Mouse (Mus musculus): ENCODE data around the gene Atf4.

Atf4 gene

GRCm38 (mm10) chr15:80250586-80250985 lies 4.4 kb upstream of the Atf4 start:
- no peak for DNase-seq

DNA sequence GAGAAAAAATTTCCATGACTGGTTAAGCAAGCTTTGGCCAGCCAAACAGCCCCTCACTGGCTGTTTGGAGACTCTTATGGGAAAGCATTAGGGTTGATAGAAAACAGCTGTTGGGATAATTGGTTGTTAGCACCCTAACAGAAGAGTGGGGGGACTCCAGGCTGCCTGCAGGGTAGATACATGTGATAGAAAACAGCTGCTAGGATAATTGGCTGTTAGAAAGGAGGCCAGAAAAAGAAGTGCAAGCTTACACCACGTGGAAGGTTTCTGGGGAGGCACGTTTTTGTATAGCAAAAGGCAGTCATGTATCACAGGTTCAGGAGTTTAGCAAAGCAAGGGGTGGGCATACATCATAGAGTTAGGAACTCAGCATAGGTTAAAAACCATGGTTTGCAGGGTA lies 1.5 kb upstream of the Atf4 start:
- no peak for DNase-seq

GRCm38 (mm10) chr15:80254207-80254606 lies 777 bp upstream of the Atf4 start:
- no peak for DNase-seq

DNA sequence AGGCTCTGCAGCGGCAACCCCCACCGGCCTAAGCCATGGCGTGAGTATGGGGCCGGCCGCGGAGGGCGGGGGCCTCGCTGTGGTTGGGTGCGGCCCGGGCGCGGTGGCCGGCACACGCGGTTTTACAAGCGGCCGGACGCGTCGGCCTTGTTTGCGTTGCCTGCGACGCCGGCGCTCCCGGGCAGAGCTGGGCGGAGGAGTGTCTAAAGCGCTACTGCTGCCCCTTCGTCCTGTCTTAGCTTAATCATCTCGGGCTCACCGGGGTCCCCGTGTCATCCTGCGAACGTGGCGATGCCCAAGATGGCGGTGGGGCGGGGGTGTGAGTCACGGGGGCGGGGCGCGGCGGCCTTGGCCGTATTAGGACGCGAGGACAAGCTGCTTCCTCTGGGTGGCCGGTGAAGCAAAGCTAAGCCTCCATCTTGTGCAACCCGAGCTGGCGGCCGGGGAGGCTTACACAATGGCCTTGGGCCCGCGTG lies 700 bp downstream of the Atf4 start:
- DNase-seq = peak; percentile 64

- no peak for DNase-seq
Measured at GRCm38 (mm10) chr15:80256242-80256641, 1.3 kb downstream of the Atf4 start.

DNA sequence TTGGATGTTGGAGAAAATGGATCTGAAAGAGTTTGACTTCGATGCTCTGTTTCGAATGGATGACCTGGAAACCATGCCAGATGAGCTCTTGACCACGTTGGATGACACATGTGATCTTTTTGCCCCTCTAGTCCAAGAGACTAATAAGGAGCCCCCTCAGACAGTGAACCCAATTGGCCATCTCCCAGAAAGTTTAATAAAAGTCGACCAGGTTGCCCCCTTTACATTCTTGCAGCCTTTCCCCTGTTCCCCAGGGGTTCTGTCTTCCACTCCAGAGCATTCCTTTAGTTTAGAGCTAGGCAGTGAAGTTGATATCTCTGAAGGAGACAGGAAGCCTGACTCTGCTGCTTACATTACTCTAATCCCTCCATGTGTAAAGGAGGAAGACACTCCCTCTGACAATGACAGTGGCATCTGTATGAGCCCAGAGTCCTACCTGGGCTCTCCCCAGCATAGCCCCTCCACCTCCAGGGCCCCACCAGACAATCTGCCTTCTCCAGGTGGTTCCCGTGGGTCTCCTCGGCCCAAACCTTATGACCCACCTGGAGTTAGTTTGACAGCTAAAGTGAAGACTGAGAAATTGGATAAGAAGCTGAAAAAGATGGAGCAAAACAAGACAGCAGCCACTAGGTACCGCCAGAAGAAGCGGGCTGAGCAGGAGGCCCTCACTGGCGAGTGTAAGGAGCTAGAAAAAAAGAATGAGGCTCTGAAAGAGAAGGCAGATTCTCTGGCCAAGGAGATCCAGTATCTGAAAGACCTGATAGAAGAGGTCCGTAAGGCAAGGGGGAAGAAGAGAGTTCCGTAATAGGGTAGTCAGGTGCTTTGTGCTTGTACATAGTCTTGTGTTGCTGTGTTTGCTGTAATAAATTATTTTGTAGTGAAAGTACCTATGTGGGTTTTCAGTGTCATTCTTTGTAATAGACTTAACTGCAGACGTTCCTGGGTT lies 1.9 kb downstream of the Atf4 start:
- DNase-seq = no peak

DNA sequence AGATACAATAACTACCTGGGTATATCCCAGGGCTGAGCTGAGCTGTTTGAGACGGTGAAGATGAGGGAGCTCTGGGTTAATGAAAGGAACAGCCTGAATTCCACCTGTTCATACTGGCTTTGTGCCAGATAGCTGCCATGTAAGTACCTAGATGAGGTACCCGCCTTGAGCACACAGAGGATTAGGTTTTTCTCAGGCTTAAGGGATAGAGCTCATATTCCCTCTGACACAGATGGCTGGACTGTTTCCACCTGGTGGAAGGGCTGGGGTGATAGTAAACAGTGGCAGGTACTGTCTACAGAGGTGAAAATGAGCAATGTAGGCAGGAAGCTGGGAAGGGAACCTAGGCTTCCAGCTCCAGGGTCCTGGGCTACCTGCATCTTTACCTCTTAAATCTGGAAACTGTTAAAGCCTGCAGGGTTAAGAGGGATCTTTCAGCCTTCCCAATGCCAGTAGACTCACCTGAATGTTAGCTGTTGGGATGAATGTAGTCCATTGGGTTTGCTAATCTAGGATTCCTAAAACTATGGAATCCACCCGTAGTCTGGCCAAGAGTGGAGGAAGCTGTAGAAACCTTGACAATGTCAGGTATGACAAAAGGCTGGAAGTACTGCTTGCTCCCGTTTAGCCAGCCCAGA lies 2.7 kb downstream of the Atf4 start:
- DNase-seq = no peak

- no peak for DNase-seq
Measured at GRCm38 (mm10) chr15:80258240-80259170, 3.5 kb downstream of the Atf4 start.

DNA sequence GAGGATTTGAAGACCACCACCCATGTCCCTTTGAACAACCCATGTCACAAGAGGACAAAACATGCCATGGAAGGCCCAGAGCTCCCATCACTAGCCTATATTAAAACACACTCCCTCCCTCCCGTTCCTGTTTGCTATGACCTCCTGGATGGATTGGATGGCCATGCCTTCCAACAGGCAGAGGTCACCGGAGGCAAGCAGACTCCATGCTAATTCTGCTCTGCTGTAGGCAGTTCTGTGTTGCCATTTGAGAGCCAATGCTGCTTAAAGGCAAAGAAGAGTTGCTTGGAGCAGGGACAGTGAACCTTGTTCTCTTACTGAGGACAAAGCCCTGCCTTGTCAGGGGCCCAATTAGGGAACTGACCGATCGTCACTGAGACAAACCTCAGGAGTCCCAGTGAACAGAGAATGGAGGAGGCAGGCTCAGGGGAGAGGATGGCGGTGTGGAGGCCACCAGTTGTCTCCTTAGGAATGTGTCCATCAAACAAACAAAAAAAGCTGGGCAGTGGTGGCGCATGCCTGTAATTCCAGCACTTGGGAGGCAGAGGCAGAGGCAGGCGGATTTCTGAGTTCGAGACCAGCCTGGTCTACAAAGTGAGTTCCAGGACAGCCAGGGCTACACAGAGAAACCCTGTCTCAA lies 4.5 kb downstream of the Atf4 start:
- no peak for DNase-seq

GRCm38 (mm10) chr15:80260677-80261076 lies 5.7 kb downstream of the Atf4 start:
- DNase-seq = peak; percentile 85

DNA sequence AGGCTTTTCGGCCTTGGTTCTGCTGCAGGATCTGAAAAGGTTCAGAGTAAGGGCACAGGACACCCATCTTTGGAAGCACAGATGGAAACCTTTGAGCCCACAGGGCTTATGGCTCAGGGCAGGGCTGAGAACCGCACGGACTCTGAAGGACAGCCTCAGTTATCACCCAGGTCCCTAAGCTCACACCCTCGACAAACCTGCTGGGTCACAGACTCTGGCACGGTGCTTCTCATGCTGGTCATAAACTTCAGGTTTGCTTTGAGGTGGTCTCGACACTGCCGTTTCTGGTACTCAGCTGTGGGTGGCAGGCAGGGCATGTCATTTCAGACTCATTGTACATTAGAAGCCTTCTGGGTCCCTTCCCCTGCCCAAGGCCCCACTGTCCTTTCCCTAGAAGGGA lies 6.1 kb downstream of the Atf4 start:
- no peak for DNase-seq

GRCm38 (mm10) chr15:80263610-80264575 lies 8.9 kb downstream of the Atf4 start, which contains the start of gene Rps19bp1:
TSS of gene Rps19bp1 (minus strand) at chr15:80264315.
- DNase-seq = peak; percentile 82

- DNase-seq = peak; percentile 80
Measured at GRCm38 (mm10) chr15:80266281-80266680, 11.3 kb downstream of the Atf4 start.

- no peak for DNase-seq
Measured at GRCm38 (mm10) chr15:80271858-80272396, 16.9 kb downstream of the Atf4 start.

GRCm38 (mm10) chr15:80277107-80277506 lies 22.1 kb downstream of the Atf4 start:
- no peak for DNase-seq

DNA sequence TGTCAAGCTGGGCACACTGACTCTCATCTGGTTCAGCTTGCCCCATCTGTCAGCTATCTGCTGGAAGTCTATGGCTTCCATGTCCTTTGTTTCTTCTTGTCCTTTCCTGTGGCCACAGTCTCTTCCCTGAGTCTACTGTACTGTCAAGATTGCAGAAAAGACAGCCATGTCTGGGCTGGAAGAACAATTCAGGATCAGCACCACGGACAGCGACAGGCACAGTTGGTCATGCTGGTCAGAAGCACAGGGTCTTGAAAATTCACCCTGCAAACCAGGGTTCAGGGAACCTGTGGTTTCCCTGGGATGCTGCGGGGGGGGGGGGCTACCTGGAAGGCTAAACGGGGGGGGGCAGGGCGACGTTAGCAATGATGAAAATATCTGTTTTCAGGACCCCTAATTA lies 22.6 kb downstream of the Atf4 start:
- no peak for DNase-seq

DNA sequence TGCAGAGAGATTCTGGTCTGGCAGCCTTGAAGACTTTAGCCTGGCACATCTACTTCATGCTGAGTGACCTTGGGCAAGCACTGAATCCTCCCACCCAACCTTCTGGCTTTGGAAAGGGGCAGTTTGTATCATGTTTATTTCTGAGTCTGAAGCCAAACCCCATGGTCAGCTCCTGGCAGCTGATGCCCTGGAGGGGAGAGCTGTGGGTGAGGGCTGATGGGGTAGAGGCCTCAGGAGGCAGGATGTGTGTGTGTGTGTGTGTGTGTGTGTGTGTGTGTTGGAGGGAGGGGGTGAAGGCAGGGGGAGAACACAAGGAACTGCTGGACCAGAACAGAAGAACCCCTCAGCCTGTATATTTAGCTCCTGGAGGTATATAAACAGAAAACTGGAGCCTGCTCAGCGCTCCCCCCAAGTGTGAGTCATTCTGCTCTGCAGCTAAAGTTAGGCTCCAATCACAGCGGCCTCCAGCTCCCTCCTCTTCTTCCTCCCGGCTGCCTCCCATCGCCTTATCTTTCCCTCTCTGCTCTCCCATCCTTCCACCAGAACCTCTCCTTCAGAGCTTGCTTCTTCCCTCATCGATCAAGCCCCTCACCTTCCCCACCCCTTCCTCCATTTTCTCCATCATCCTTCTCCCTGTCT lies 23.3 kb downstream of the Atf4 start:
- peak; percentile 61 for DNase-seq

- DNase-seq = no peak
Measured at GRCm38 (mm10) chr15:80279053-80279452, 24.1 kb downstream of the Atf4 start.

GRCm38 (mm10) chr15:80280646-80281045 lies 25.7 kb downstream of the Atf4 start:
- DNase-seq = no peak

DNA sequence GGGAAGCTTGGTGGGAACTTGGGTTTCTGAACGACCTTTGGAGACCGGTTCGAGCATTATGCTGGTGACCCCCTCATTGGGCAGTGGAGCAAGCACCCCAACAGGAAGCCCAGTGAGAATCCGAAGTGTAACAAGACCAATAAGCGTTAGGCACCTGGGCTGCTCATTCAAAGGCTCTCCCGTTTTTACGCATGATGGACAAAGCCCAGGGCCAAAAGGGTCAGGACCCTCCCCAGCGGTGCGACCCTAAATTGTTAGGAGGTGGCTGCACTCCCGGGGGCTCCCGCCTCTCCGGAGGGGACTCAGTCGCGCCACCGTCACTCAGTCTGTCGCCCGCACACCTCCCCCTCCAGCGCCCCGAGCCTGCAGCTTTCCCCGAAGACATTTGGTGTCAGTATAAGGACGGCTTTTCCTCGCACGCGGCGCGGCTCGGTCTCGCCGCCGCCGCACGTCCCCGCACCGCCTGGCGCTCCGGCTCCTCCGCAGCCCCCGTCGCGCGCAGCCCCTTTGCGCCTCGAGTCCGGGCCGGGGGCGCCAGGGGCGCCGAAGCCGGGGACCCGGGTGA lies 31.9 kb downstream of the Atf4 start, which contains the start of gene Cacna1i:
Cacna1i (plus strand) TSS at position 388 of the 565 bp plus-strand sequence.
- DNase-seq = peak; percentile 76
